Mouse (Mus musculus): ENCODE data around the gene Egfl7. TPM values are rescaled to one million over a fixed set of nuclear protein-coding genes. Genes with fewer than 3 reads are reported as not detected.

Egfl7 gene
- polyA plus RNA-seq, 1 experiment from 2014 or later: 78.9 TPM

GRCm38 (mm10) chr2:26549801-26550200, 30.0 kb upstream of the Egfl7 start:
- Histone ChIP-seq H3K4me1 (replicated peaks) (peaks cover 36% of the 10 kb centered on the region), H3K27ac (no peak overlapping the region), H3K4me2 (no peak overlapping the region), H3K4me3 (no peak overlapping the region), H3K27me3 (no peaks in the 10 kb centered on the region), H3K36me3 (no peaks in the 10 kb centered on the region), H3K9ac (no peak overlapping the region), H3K9me3 (no peaks in the 10 kb centered on the region)
- no peak for ATAC-seq (ENCODE audit: low FRiP score)
- WGBS: 81% methylated on average over 10 of the region's 10 CpGs

- Histone ChIP-seq H3K27me3 (no peaks in the 10 kb centered on the region), H3K36me3 (no peaks in the 10 kb centered on the region), H3K4me1 (replicated peaks) (peaks cover 36% of the 10 kb centered on the region), H3K27ac (peak overlapping the region; percentile 40; the same call in 1 of the 2 replicates), H3K9ac (no peak overlapping the region), H3K9me3 (no peaks in the 10 kb centered on the region), H3K4me2 (no peak overlapping the region), H3K4me3 (no peak overlapping the region)
- 71% methylated on average over 3 of the region's 3 CpGs for WGBS
- no peak for ATAC-seq (ENCODE audit: low FRiP score)
These were observed 29.6 kb upstream of the Egfl7 start for GRCm38 (mm10) chr2:26550205-26550604.

GRCm38 (mm10) chr2:26550777-26551176, 29.0 kb upstream of the Egfl7 start:
- H3K4me3 ChIP-seq: no peak overlapping the region
- no peak overlapping the region for H3K27ac ChIP-seq
- H3K4me1 ChIP-seq (replicated peaks): peaks cover 36% of the 10 kb centered on the region
- no peaks in the 10 kb centered on the region for H3K27me3 ChIP-seq
- WGBS: 81% methylated on average over 3 of the region's 3 CpGs
- no peak for ATAC-seq (ENCODE audit: low FRiP score)
- no peak overlapping the region for H3K4me2 ChIP-seq
- H3K9ac ChIP-seq: no peak overlapping the region
- H3K36me3 ChIP-seq: no peaks in the 10 kb centered on the region
- no peaks in the 10 kb centered on the region for H3K9me3 ChIP-seq

- Histone ChIP-seq H3K27ac (no peak overlapping the region), H3K4me2 (no peak overlapping the region), H3K4me3 (no peak overlapping the region), H3K36me3 (no peaks in the 10 kb centered on the region), H3K9ac (no peak overlapping the region), H3K4me1 (replicated peaks) (peaks cover 36% of the 10 kb centered on the region), H3K27me3 (no peaks in the 10 kb centered on the region), H3K9me3 (no peaks in the 10 kb centered on the region)
- ATAC-seq (ENCODE audit: low FRiP score): no peak
- WGBS: 79% methylated on average over 8 of the region's 8 CpGs
These were observed 28.4 kb upstream of the Egfl7 start for GRCm38 (mm10) chr2:26551446-26551845.

- Histone ChIP-seq H3K27me3 (no peaks in the 10 kb centered on the region), H3K9me3 (no peaks in the 10 kb centered on the region), H3K36me3 (no peaks in the 10 kb centered on the region), H3K4me3 (no peak overlapping the region), H3K4me2 (no peak overlapping the region), H3K27ac (no peak overlapping the region), H3K9ac (no peak overlapping the region), H3K4me1 (replicated peaks) (peaks cover 40% of the 10 kb centered on the region)
- WGBS: 91% methylated on average over 2 of the region's 2 CpGs
- ATAC-seq (ENCODE audit: low FRiP score): no peak
These were observed 27.7 kb upstream of the Egfl7 start for GRCm38 (mm10) chr2:26552066-26552465.

- Histone ChIP-seq H3K9me3 (no peaks in the 10 kb centered on the region), H3K36me3 (no peaks in the 10 kb centered on the region), H3K4me2 (no peak overlapping the region), H3K27me3 (no peaks in the 10 kb centered on the region), H3K4me3 (no peak overlapping the region), H3K9ac (no peak overlapping the region), H3K27ac (no peak overlapping the region), H3K4me1 (replicated peaks) (peaks cover 30% of the 10 kb centered on the region)
- 86% methylated on average over 9 of the region's 9 CpGs for WGBS
- no peak for ATAC-seq (ENCODE audit: low FRiP score)
These were observed 25.9 kb upstream of the Egfl7 start for GRCm38 (mm10) chr2:26553904-26554303.

- no peak overlapping the region for H3K9ac ChIP-seq
- no peaks in the 10 kb centered on the region for H3K27me3 ChIP-seq
- WGBS: 88% methylated on average over 4 of the region's 4 CpGs
- H3K4me2 ChIP-seq: no peak overlapping the region
- H3K27ac ChIP-seq: no peak overlapping the region
- H3K9me3 ChIP-seq: no peaks in the 10 kb centered on the region
- ATAC-seq (ENCODE audit: low FRiP score): no peak
- no peak overlapping the region for H3K4me3 ChIP-seq
- H3K4me1 ChIP-seq (replicated peaks): peaks cover 23% of the 10 kb centered on the region
- H3K36me3 ChIP-seq: no peaks in the 10 kb centered on the region
These were observed 24.7 kb upstream of the Egfl7 start for GRCm38 (mm10) chr2:26555076-26555475.

- H3K4me3 ChIP-seq: no peak overlapping the region
- H3K27ac ChIP-seq: no peak overlapping the region
- peaks cover 23% of the 10 kb centered on the region for H3K4me1 ChIP-seq (replicated peaks)
- no peak overlapping the region for H3K4me2 ChIP-seq
- no peaks in the 10 kb centered on the region for H3K36me3 ChIP-seq
- no peak overlapping the region for H3K9ac ChIP-seq
- no peak for ATAC-seq (ENCODE audit: low FRiP score)
- no peaks in the 10 kb centered on the region for H3K9me3 ChIP-seq
- H3K27me3 ChIP-seq: 0 out of 2 replicates have a peak, but pooled peaks cover 3% of the 10 kb centered on the region
- WGBS: 79% methylated on average over 4 of the region's 4 CpGs
These were observed 23.2 kb upstream of the Egfl7 start for GRCm38 (mm10) chr2:26556535-26556993.

- Histone ChIP-seq H3K27ac (no peak overlapping the region), H3K9me3 (no peaks in the 10 kb centered on the region), H3K4me3 (no peak overlapping the region), H3K4me1 (replicated peaks) (peaks cover 25% of the 10 kb centered on the region), H3K9ac (no peak overlapping the region), H3K27me3 (0 out of 2 replicates have a peak, but pooled peaks cover 3% of the 10 kb centered on the region), H3K4me2 (no peak overlapping the region), H3K36me3 (no peaks in the 10 kb centered on the region)
- ATAC-seq (ENCODE audit: low FRiP score): no peak
- 70% methylated on average over 5 of the region's 5 CpGs for WGBS
These were observed 19.3 kb upstream of the Egfl7 start for GRCm38 (mm10) chr2:26560506-26560905.

- H3K4me2 ChIP-seq: no peak overlapping the region
- ATAC-seq (ENCODE audit: low FRiP score): peak; percentile 65; the same call in 1 of the 2 replicates
- H3K27ac ChIP-seq: no peak overlapping the region
- no peaks in the 10 kb centered on the region for H3K9me3 ChIP-seq
- H3K4me1 ChIP-seq (replicated peaks): peaks cover 25% of the 10 kb centered on the region
- H3K27me3 ChIP-seq: 0 out of 2 replicates have a peak, but pooled peaks cover 3% of the 10 kb centered on the region
- WGBS: 46% methylated on average over 6 of the region's 6 CpGs
- H3K9ac ChIP-seq: no peak overlapping the region
- no peaks in the 10 kb centered on the region for H3K36me3 ChIP-seq
- H3K4me3 ChIP-seq: no peak overlapping the region
These were observed 18.3 kb upstream of the Egfl7 start for GRCm38 (mm10) chr2:26561351-26562016.

GRCm38 (mm10) chr2:26566221-26566620, 13.6 kb upstream of the Egfl7 start:
- Histone ChIP-seq H3K9me3 (no peaks in the 10 kb centered on the region), H3K36me3 (no peaks in the 10 kb centered on the region), H3K4me3 (no peak overlapping the region), H3K4me2 (no peak overlapping the region), H3K4me1 (replicated peaks) (peaks cover 8% of the 10 kb centered on the region), H3K9ac (no peak overlapping the region), H3K27ac (no peak overlapping the region), H3K27me3 (no peaks in the 10 kb centered on the region)
- WGBS: 20% methylated on average over 4 of the region's 4 CpGs
- peak; percentile 46; the same call in 1 of the 2 replicates for ATAC-seq (ENCODE audit: low FRiP score)

GRCm38 (mm10) chr2:26570034-26570433, 9.8 kb upstream of the Egfl7 start:
- Histone ChIP-seq H3K4me3 (no peak overlapping the region), H3K27ac (no peak overlapping the region), H3K27me3 (no peaks in the 10 kb centered on the region), H3K36me3 (no peaks in the 10 kb centered on the region), H3K9me3 (no peaks in the 10 kb centered on the region), H3K9ac (no peak overlapping the region), H3K4me1 (replicated peaks) (peaks cover 21% of the 10 kb centered on the region), H3K4me2 (no peak overlapping the region)
- ATAC-seq (ENCODE audit: low FRiP score): no peak
- WGBS: 5% methylated on average over 3 of the region's 3 CpGs

- H3K27ac ChIP-seq: no peak overlapping the region; the same call in 1 of the 2 replicates
- H3K9me3 ChIP-seq: no peaks in the 10 kb centered on the region
- H3K4me1 ChIP-seq (replicated peaks): peaks cover 21% of the 10 kb centered on the region
- H3K4me3 ChIP-seq: no peak overlapping the region
- no peaks in the 10 kb centered on the region for H3K36me3 ChIP-seq
- H3K27me3 ChIP-seq: no peaks in the 10 kb centered on the region
- no peak overlapping the region for H3K9ac ChIP-seq
- ATAC-seq (ENCODE audit: low FRiP score): no peak
- 91% methylated on average over 9 of the region's 9 CpGs for WGBS
- H3K4me2 ChIP-seq: no peak overlapping the region
These were observed 8.4 kb upstream of the Egfl7 start for GRCm38 (mm10) chr2:26571400-26571799.

Data from hindbrain, embryonic 13.5 days (tissue).